Mouse (Mus musculus) megakaryocyte, embryonic 14.5 days (primary cell): Measurements from ENCODE around the gene Cracr2b. TPM values are rescaled to one million over a fixed set of nuclear protein-coding genes. Genes with fewer than 3 reads are reported as not detected.

Experiments used
- H3K27me3 ChIP-seq: replicated peaks from 2 replicates; pipeline ENCODE3; 2012; ENCODE audit warnings: inconsistent platforms
- H3K36me3 ChIP-seq: replicated peaks from 2 replicates; pipeline ENCODE3; 2012; ENCODE audit warnings: low read length, inconsistent platforms, mixed read lengths
- H3K4me1 ChIP-seq: 2 replicates; pipeline ENCODE4 v1.6.1; 2012; ENCODE audit warnings: inconsistent platforms
- H3K4me3 ChIP-seq: replicated peaks from 2 replicates; pipeline ENCODE3; 2012; ENCODE audit warnings: moderate library complexity, mild to moderate bottlenecking, inconsistent platforms
- H3K9me3 ChIP-seq: 2 replicates; pipeline ENCODE4 v1.6.1; 2012; ENCODE audit warnings: inconsistent platforms
- FLI1 ChIP-seq: IDR thresholded peaks from 2 replicates; pipeline ENCODE4 v1.6.1; 2012; ENCODE audit warnings: low read length, inconsistent platforms, mixed read lengths
- GATA1 ChIP-seq: IDR thresholded peaks from 3 replicates; pipeline ENCODE4 v1.6.1; 2012; ENCODE audit warnings: mixed read lengths, low read length, inconsistent platforms, borderline replicate concordance
- polyA plus RNA-seq: library from polyadenylated mRNA; stranded (reverse); fragments of >175 nt; gene quantifications from 2 replicates; pipeline ENCODE4 v1.2.3, GENCODE M21; 2012; ENCODE audit warnings: low replicate concordance; ENCODE audit not compliant: insufficient read depth

The Cracr2b gene
- polyA plus RNA-seq, 1 experiment = 29.4 TPM

- H3K9me3 ChIP-seq = no peaks in the 10 kb centered on the region
- no peak for TF ChIP-seq GATA1
- TF ChIP-seq FLI1 = no peak
- H3K36me3 ChIP-seq = peaks cover 24% of the 10 kb centered on the region
- peaks cover 15% of the 10 kb centered on the region for H3K27me3 ChIP-seq
- H3K4me1 ChIP-seq = peaks cover 42% of the 10 kb centered on the region
- no peak overlapping the region for H3K4me3 ChIP-seq
Measured at GRCm38 (mm10) chr7:141426948-141427730, 33.8 kb upstream of the Cracr2b start.

- H3K4me3 ChIP-seq = no peak overlapping the region
- peaks cover 54% of the 10 kb centered on the region for H3K4me1 ChIP-seq
- peaks cover 40% of the 10 kb centered on the region for H3K36me3 ChIP-seq
- H3K9me3 ChIP-seq = no peaks in the 10 kb centered on the region
- H3K27me3 ChIP-seq = peaks cover 11% of the 10 kb centered on the region
- TF ChIP-seq FLI1 = no peak
- no peak for TF ChIP-seq GATA1
Measured at GRCm38 (mm10) chr7:141428701-141429100, 32.2 kb upstream of the Cracr2b start.

GRCm38 (mm10) chr7:141429310-141429709, 31.6 kb upstream of the Cracr2b start, which contains the start of gene Cend1:
TSS of gene Cend1 (minus strand) at chr7:141429491.
- H3K36me3 ChIP-seq = peaks cover 46% of the 10 kb centered on the region
- H3K9me3 ChIP-seq = no peaks in the 10 kb centered on the region
- H3K4me3 ChIP-seq = no peak within 1 kb of the TSS
- H3K27me3 ChIP-seq = peaks cover 11% of the 10 kb centered on the region
- peaks cover 60% of the 10 kb centered on the region for H3K4me1 ChIP-seq
- TF ChIP-seq GATA1 = no peak
- no peak for TF ChIP-seq FLI1

- H3K9me3 ChIP-seq = no peaks in the 10 kb centered on the region
- TF ChIP-seq GATA1 (no peak), FLI1 (no peak)
- H3K4me3 ChIP-seq = no peak overlapping the region
- H3K4me1 ChIP-seq = peaks cover 67% of the 10 kb centered on the region
- H3K36me3 ChIP-seq = peaks cover 47% of the 10 kb centered on the region
- H3K27me3 ChIP-seq = peaks cover 8% of the 10 kb centered on the region
Measured at GRCm38 (mm10) chr7:141429840-141430584, 30.9 kb upstream of the Cracr2b start.

GRCm38 (mm10) chr7:141430585-141431240, 30.2 kb upstream of the Cracr2b start:
- Histone ChIP-seq H3K9me3 (no peaks in the 10 kb centered on the region), H3K36me3 (peaks cover 47% of the 10 kb centered on the region), H3K4me1 (peaks cover 71% of the 10 kb centered on the region), H3K4me3 (no peak overlapping the region), H3K27me3 (peaks cover 5% of the 10 kb centered on the region)
- TF ChIP-seq GATA1 (no peak), FLI1 (no peak)

GRCm38 (mm10) chr7:141431434-141432185, 29.3 kb upstream of the Cracr2b start:
- no peak overlapping the region for H3K4me3 ChIP-seq
- no peaks in the 10 kb centered on the region for H3K27me3 ChIP-seq
- no peaks in the 10 kb centered on the region for H3K9me3 ChIP-seq
- peaks cover 71% of the 10 kb centered on the region for H3K4me1 ChIP-seq
- peaks cover 47% of the 10 kb centered on the region for H3K36me3 ChIP-seq
- TF ChIP-seq FLI1 = no peak
- TF ChIP-seq GATA1 = no peak

- Histone ChIP-seq H3K4me3 (no peak overlapping the region), H3K4me1 (peaks cover 71% of the 10 kb centered on the region), H3K36me3 (peaks cover 47% of the 10 kb centered on the region), H3K9me3 (no peaks in the 10 kb centered on the region), H3K27me3 (no peaks in the 10 kb centered on the region)
- TF ChIP-seq GATA1 (no peak), FLI1 (no peak)
Measured at GRCm38 (mm10) chr7:141432186-141432611, 28.7 kb upstream of the Cracr2b start.

GRCm38 (mm10) chr7:141432741-141433516, 28.0 kb upstream of the Cracr2b start:
- no peak overlapping the region for H3K4me3 ChIP-seq
- H3K9me3 ChIP-seq = no peaks in the 10 kb centered on the region
- H3K36me3 ChIP-seq = peaks cover 51% of the 10 kb centered on the region
- H3K27me3 ChIP-seq = no peaks in the 10 kb centered on the region
- TF ChIP-seq GATA1 = no peak
- no peak for TF ChIP-seq FLI1
- peaks cover 71% of the 10 kb centered on the region for H3K4me1 ChIP-seq
